Mouse (Mus musculus) heart, embryonic 14.5 days (tissue): ENCODE measurements around the gene Hhat. TPM values are rescaled to one million over a fixed set of nuclear protein-coding genes. Genes with fewer than 3 reads are reported as not detected.

ENCODE experiments used
- ATAC-seq: fragments of 200-750 bp; cut with Nextera tagmentation; 2 replicates; pipeline ENCODE4 v1.8.0; 2017; ENCODE audit warnings: low read depth, moderate TSS enrichment; ENCODE audit not compliant: insufficient number of reproducible peaks, insufficient read depth, low FRiP score
- H3K27ac ChIP-seq, 2 experiments: fragments of 200-500 bp in 1 of 2; fragments of 300-500 bp in 1 of 2; sonication (generic) in 1 of 2; replicated peaks in 1 of 2; 2 replicates each; pipeline ENCODE4 v1.5.1; 2012 to 2014; ENCODE audit warnings: low read depth in 2 of 2, low read length in 2 of 2, control low read depth in 1 of 2, mild to moderate bottlenecking in 1 of 2, mixed read lengths in 1 of 2; ENCODE audit not compliant: control insufficient read depth in 1 of 2, insufficient read depth in 1 of 2
- H3K27me3 ChIP-seq: fragments of 300-500 bp; sonication (generic); 2 replicates; pipeline ENCODE4 v1.6.1; 2014; ENCODE audit warnings: mild to moderate bottlenecking, low read length, control low read depth; ENCODE audit not compliant: control insufficient read depth, insufficient read depth
- H3K36me3 ChIP-seq: fragments of 300-500 bp; sonication (generic); 2 replicates; pipeline ENCODE4 v1.6.1; 2014; ENCODE audit warnings: mild to moderate bottlenecking, control low read depth, low read length, mixed read lengths; ENCODE audit not compliant: control insufficient read depth, insufficient read depth
- H3K4me1 ChIP-seq, 2 experiments: fragments of 200-500 bp in 1 of 2; fragments of 300-500 bp in 1 of 2; sonication (generic) in 1 of 2; 2 replicates each; pipeline ENCODE4 v1.6.1; 2012 to 2014; ENCODE audit warnings: low read length in 2 of 2, control low read depth in 1 of 2, mixed read lengths in 1 of 2; ENCODE audit not compliant: control insufficient read depth in 2 of 2, insufficient read depth in 2 of 2
- H3K4me2 ChIP-seq: fragments of 300-500 bp; sonication (generic); 2 replicates; pipeline ENCODE4 v1.6.1; 2014; ENCODE audit warnings: mild to moderate bottlenecking, low read length
- H3K4me3 ChIP-seq, 2 experiments: fragments of 200-500 bp in 1 of 2; fragments of 300-500 bp in 1 of 2; sonication (generic) in 1 of 2; 2 replicates each; pipeline ENCODE4 v1.5.1; 2012 to 2014; ENCODE audit warnings: low read length in 2 of 2, mild to moderate bottlenecking in 2 of 2, control low read depth in 1 of 2, low read depth in 1 of 2, moderate library complexity in 1 of 2; ENCODE audit not compliant: control insufficient read depth in 1 of 2, insufficient read depth in 1 of 2
- H3K9ac ChIP-seq: fragments of 300-500 bp; sonication (generic); 2 replicates; pipeline ENCODE4 v1.6.1; 2014; ENCODE audit warnings: mild to moderate bottlenecking, low read length
- H3K9me3 ChIP-seq: fragments of 300-500 bp; sonication (generic); 2 replicates; pipeline ENCODE4 v1.6.1; 2016; ENCODE audit warnings: low read length, control low read depth; ENCODE audit not compliant: control insufficient read depth
- WGBS: fragments of 180-500 bp; shearing (Covaris S2); extraction: QIAGEN DNeasy Blood & Tissue Kit; methylation state at CpG from one replicate; pipeline ENCODE4 v1.1.7; 2014; 5-methylcytosine and 5-hydroxymethylcytosine counted together
- polyA plus RNA-seq: library from polyadenylated mRNA; unstranded; fragments of >200 nt; fragmentation: Nextera tagmentation; extraction: Ambion mirVana; gene quantifications from 2 replicates; pipeline ENCODE4 v1.2.1, GENCODE M21; 2014

The Hhat gene
- polyA plus RNA-seq, 1 experiment from 2014 or later = 6.8 TPM

DNA sequence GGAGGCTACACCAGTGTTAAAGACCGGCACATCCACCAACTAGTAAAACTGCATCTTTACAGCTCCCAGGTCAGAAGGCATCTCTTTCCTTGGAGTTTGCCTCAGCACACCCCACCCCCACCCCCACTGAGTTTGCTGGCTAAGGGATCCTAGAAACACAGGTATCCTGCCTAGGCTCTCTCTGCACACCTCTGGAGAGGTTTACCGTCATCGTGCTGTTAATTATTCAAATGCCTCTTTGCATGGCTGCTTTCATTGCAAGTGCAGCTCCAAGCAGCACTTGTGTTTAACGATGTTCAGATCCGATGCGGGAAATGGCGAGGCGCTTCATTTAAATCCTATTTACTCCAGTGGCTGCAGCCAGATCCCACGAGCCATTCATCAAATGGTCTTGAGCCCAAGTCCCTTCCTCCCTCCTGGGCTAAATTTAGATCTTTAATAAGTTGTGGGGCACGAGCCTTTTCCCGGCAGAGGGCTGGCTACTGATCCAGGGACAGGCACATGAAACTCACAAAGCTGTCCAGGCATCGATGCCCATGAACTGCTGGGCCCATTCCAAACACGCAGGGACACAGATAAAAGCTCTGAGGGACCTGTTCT lies 250.1 kb downstream of the Hhat start:
- H3K4me2 ChIP-seq = peak overlapping the region; percentile 26
- no peaks in the 10 kb centered on the region for H3K9me3 ChIP-seq
- H3K9ac ChIP-seq = no peak overlapping the region
- H3K4me3 ChIP-seq = no peak overlapping the region
- WGBS = 42% methylated on average over 13 of the region's 13 CpGs
- no peaks in the 10 kb centered on the region for H3K36me3 ChIP-seq
- peaks cover 23 to 26% of the 10 kb centered on the region in 2 experiments for H3K4me1 ChIP-seq
- no peak overlapping the region for H3K27ac ChIP-seq
- no peaks in the 10 kb centered on the region for H3K27me3 ChIP-seq
- ATAC-seq = no peak

GRCm38 (mm10) chr1:192519713-192520112 lies 251.3 kb downstream of the Hhat start:
- WGBS = 87% methylated on average over 1 of the region's 1 CpGs
- no peak overlapping the region for H3K27ac ChIP-seq
- H3K9ac ChIP-seq = no peak overlapping the region
- no peak overlapping the region for H3K4me3 ChIP-seq
- no peak overlapping the region for H3K4me2 ChIP-seq
- no peaks in the 10 kb centered on the region for H3K36me3 ChIP-seq
- no peaks in the 10 kb centered on the region for H3K9me3 ChIP-seq
- ATAC-seq = no peak
- H3K27me3 ChIP-seq = no peaks in the 10 kb centered on the region
- peaks cover 18 to 23% of the 10 kb centered on the region in 2 experiments for H3K4me1 ChIP-seq

GRCm38 (mm10) chr1:192515373-192515772 lies 255.7 kb downstream of the Hhat start:
- no peak overlapping the region for H3K9ac ChIP-seq
- H3K4me3 ChIP-seq = no peak overlapping the region
- no peaks in the 10 kb centered on the region for H3K36me3 ChIP-seq
- no peaks in the 10 kb centered on the region for H3K27me3 ChIP-seq
- no peak overlapping the region for H3K4me2 ChIP-seq
- H3K9me3 ChIP-seq = no peaks in the 10 kb centered on the region
- no peak overlapping the region for H3K27ac ChIP-seq
- 79% methylated on average over 3 of the region's 3 CpGs for WGBS
- no peak for ATAC-seq
- H3K4me1 ChIP-seq = peaks cover 0 to under 1% of the 10 kb centered on the region in 2 experiments; a peak in 2 of 4 replicates

DNA sequence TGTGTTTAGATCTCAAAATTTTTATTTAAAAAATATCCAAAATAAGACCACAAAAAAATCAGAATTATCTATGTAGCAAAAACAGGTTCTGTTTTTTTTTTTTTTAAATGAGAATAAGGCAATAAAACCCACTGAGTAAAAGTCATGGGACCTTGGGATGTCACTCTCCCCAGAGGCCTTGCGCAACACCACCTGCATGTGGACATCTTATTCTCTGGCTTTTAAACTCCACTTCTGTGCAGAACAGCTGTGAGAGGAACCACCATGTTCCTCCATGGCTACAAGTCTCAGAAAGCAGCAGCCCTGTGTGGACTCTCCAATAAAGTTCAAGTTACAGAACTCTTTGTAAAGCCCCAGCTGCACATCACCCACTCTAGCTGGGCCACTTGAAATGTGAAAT lies 258.2 kb downstream of the Hhat start:
- no peaks in the 10 kb centered on the region for H3K36me3 ChIP-seq
- H3K9me3 ChIP-seq = no peaks in the 10 kb centered on the region
- no peaks in the 10 kb centered on the region; a peak in 1 of 4 replicates for H3K4me1 ChIP-seq
- no peak overlapping the region for H3K9ac ChIP-seq
- ATAC-seq = no peak
- 90% methylated on average over 1 of the region's 1 CpGs for WGBS
- H3K27me3 ChIP-seq = no peaks in the 10 kb centered on the region
- H3K27ac ChIP-seq = no peak overlapping the region
- H3K4me2 ChIP-seq = no peak overlapping the region
- H3K4me3 ChIP-seq = no peak overlapping the region

DNA sequence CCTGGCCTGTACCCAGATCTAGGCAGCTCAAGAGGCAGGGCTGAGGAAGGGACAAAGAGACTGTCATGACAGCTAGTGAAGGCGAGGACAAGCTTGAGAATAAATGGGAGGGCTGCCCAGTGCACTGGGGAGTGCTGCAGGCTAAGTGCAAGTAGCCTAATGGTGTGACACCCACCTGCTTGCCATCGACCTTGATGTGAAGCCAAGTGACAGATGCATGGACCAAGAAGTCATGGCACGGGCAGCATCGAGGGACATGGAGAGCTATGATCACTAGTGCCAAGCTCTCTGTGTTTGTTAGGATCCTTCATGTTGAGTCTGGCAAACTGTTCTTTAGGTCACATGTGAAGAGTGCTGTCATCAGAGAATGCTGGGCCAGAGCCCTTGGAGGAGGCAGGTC lies 267.4 kb downstream of the Hhat start:
- 80% methylated on average over 4 of the region's 4 CpGs for WGBS
- Histone ChIP-seq H3K4me2 (no peak overlapping the region), H3K27me3 (no peaks in the 10 kb centered on the region), H3K36me3 (no peaks in the 10 kb centered on the region), H3K4me1 (no peaks in the 10 kb centered on the region), H3K9me3 (no peaks in the 10 kb centered on the region), H3K4me3 (no peak overlapping the region), H3K9ac (no peak overlapping the region), H3K27ac (no peak overlapping the region)
- no peak for ATAC-seq

DNA sequence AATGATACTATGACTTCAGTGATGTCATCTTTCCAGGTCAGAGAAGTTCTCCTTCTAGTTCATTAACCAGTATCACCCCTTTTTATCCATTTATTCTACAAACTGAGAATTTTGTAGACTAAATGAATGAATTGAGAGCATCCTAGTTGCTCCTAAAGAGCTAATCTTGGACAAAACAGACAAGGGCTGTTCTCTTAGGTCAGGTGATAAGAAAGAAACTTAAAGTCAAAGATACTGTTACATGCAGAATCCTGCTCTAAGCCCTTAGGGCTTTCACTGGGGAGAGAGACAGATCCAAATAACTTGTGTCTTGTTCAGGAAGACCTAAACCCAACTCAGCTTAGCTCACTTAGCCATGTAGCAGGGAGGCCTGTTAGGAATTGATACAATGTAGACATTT lies 268.2 kb downstream of the Hhat start:
- H3K27me3 ChIP-seq = no peaks in the 10 kb centered on the region
- no peaks in the 10 kb centered on the region for H3K4me1 ChIP-seq
- H3K36me3 ChIP-seq = no peaks in the 10 kb centered on the region
- H3K9me3 ChIP-seq = no peaks in the 10 kb centered on the region
- ATAC-seq = no peak
- no peak overlapping the region for H3K4me3 ChIP-seq
- H3K9ac ChIP-seq = no peak overlapping the region
- no peak overlapping the region for H3K4me2 ChIP-seq
- H3K27ac ChIP-seq = no peak overlapping the region

DNA sequence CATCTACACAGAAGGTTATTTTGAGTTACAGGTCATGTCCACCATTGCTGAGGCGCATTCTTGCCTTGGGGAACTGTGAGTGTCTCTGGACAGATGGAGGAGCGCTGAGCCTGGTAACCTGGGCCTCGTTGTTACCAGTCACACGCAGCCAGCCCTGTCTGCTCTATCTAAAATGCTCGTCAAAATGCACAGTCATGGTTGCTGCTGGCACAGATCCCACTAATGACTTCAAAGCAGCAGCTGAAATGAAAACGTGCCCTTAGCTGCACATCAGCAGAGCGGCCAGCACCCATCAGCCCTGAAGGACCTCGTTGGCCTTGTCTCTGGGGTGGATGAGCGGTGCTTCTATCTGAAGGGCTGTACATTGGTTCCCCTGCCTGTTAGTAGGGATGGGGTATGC lies 269.0 kb downstream of the Hhat start:
- Histone ChIP-seq H3K4me2 (no peak overlapping the region), H3K27ac (no peak overlapping the region), H3K4me1 (no peaks in the 10 kb centered on the region), H3K36me3 (no peaks in the 10 kb centered on the region), H3K9me3 (no peaks in the 10 kb centered on the region), H3K4me3 (no peak overlapping the region), H3K9ac (no peak overlapping the region), H3K27me3 (no peaks in the 10 kb centered on the region)
- 57% methylated on average over 9 of the region's 9 CpGs for WGBS
- no peak for ATAC-seq

- H3K9ac ChIP-seq = no peak overlapping the region
- no peaks in the 10 kb centered on the region for H3K4me1 ChIP-seq
- no peak for ATAC-seq
- 72% methylated on average over 2 of the region's 2 CpGs for WGBS
- H3K9me3 ChIP-seq = 0 out of 2 replicates have a peak, but pooled peaks cover 3% of the 10 kb centered on the region
- H3K27me3 ChIP-seq = no peaks in the 10 kb centered on the region
- no peak overlapping the region for H3K27ac ChIP-seq
- H3K4me3 ChIP-seq = no peak overlapping the region
- H3K36me3 ChIP-seq = no peaks in the 10 kb centered on the region
- no peak overlapping the region for H3K4me2 ChIP-seq
These were observed 273.5 kb downstream of the Hhat start for GRCm38 (mm10) chr1:192497505-192497904.
